Mouse (Mus musculus) myocyte (in vitro differentiated cells): ENCODE measurements around the gene Itih4. TPM values are rescaled to one million over a fixed set of nuclear protein-coding genes. Genes with fewer than 3 reads are reported as not detected.

Experiments used
- H3K27me3 ChIP-seq: one replicate; pipeline ENCODE4 v1.6.1; 2011; ENCODE audit not compliant: control insufficient read depth, insufficient read depth, insufficient read length
- H3K36me3 ChIP-seq: one replicate; pipeline ENCODE4 v1.6.1; 2011; ENCODE audit not compliant: control insufficient read depth, insufficient read depth
- H3K4me2 ChIP-seq: one replicate; pipeline ENCODE4 v1.6.1; 2011; ENCODE audit warnings: low read depth, control low read depth
- H3K4me3 ChIP-seq: one replicate; pipeline ENCODE4 v1.5.1; 2011; ENCODE audit warnings: mild to moderate bottlenecking, control low read depth, moderate library complexity
- H3K79me2 ChIP-seq: one replicate; pipeline ENCODE4 v1.6.1; 2011; ENCODE audit not compliant: control insufficient read depth, insufficient read depth
- H3ac ChIP-seq: one replicate; pipeline ENCODE4 v1.6.1; 2011; ENCODE audit not compliant: control insufficient read depth, insufficient read length
- CEBPB ChIP-seq: IDR thresholded peaks from 2 replicates; pipeline ENCODE4 v1.6.1; 2011; ENCODE audit warnings: mild to moderate bottlenecking, moderate library complexity; ENCODE audit not compliant: poor library complexity, insufficient read depth, severe bottlenecking
- E2F4 ChIP-seq: IDR thresholded peaks from one replicate; pipeline ENCODE4 v1.6.1; 2011; ENCODE audit warnings: mild to moderate bottlenecking, control low read depth, moderate library complexity; ENCODE audit not compliant: insufficient read depth
- MAX ChIP-seq: IDR thresholded peaks from one replicate; pipeline ENCODE4 v1.6.1; 2011; ENCODE audit warnings: low read depth, mild to moderate bottlenecking, control low read depth
- MYOD1 ChIP-seq, 3 experiments: IDR thresholded peaks; one replicate each; pipeline ENCODE4 v1.6.1; 2011; ENCODE audit warnings: control low read depth in 2 of 3, low read depth in 2 of 3, mild to moderate bottlenecking in 2 of 3, moderate library complexity in 1 of 3; ENCODE audit not compliant: insufficient read length in 2 of 3, control insufficient read depth in 1 of 3
- MYOG ChIP-seq, 3 experiments: IDR thresholded peaks; one replicate each; pipeline ENCODE4 v1.6.1; 2011; ENCODE audit warnings: control low read depth in 2 of 3, low read depth in 2 of 3, mild to moderate bottlenecking in 2 of 3; ENCODE audit not compliant: insufficient read length in 2 of 3, control insufficient read depth in 1 of 3, insufficient read depth in 1 of 3
- POLR2A ChIP-seq: IDR thresholded peaks from one replicate; pipeline ENCODE4 v1.6.1; 2011; ENCODE audit warnings: low read depth, mild to moderate bottlenecking, control low read depth, moderate library complexity; ENCODE audit not compliant: insufficient read length
- POLR2AphosphoS2 ChIP-seq: IDR thresholded peaks from one replicate; pipeline ENCODE4 v1.6.1; 2011; ENCODE audit warnings: low read depth, control low read depth; ENCODE audit not compliant: insufficient read length
- REST ChIP-seq: IDR thresholded peaks from one replicate; pipeline ENCODE4 v1.6.1; 2011; ENCODE audit warnings: mild to moderate bottlenecking, control low read depth, moderate library complexity; ENCODE audit not compliant: insufficient read depth, insufficient read length
- SRF ChIP-seq: IDR thresholded peaks from one replicate; pipeline ENCODE4 v1.6.1; 2011; ENCODE audit warnings: low read depth; ENCODE audit not compliant: control insufficient read depth, insufficient read length
- TCF12 ChIP-seq: IDR thresholded peaks from one replicate; pipeline ENCODE4 v1.6.1; 2011; ENCODE audit warnings: mild to moderate bottlenecking, control low read depth; ENCODE audit not compliant: poor library complexity, insufficient read depth, severe bottlenecking
- TCF3 ChIP-seq: IDR thresholded peaks from one replicate; pipeline ENCODE4 v1.6.1; 2011; ENCODE audit warnings: low read depth, control low read depth; ENCODE audit not compliant: insufficient read length
- USF1 ChIP-seq: IDR thresholded peaks from one replicate; pipeline ENCODE4 v1.6.1; 2011; ENCODE audit warnings: low read depth, mild to moderate bottlenecking, control low read depth, moderate library complexity
- polyA plus RNA-seq: library from polyadenylated mRNA; unstranded; fragments of >200 nt; fragmentation: generic; extraction: Trizol; gene quantifications from one replicate; pipeline ENCODE4 v1.2.1, GENCODE M21; 2012; ENCODE audit warnings: missing spikeins

The Itih4 gene
- polyA plus RNA-seq, 1 experiment, result 0.06 TPM

- H3ac ChIP-seq, result no peak overlapping the region
- no peak overlapping the region for H3K4me3 ChIP-seq
- no peak for TF ChIP-seq USF1
- H3K27me3 ChIP-seq, result no peaks in the 10 kb centered on the region
- H3K79me2 ChIP-seq, result no peaks in the 10 kb centered on the region
- no peak overlapping the region for H3K4me2 ChIP-seq
- no peaks in the 10 kb centered on the region for H3K36me3 ChIP-seq
Observed at GRCm38 (mm10) chr14:30874095-30874700, 12.1 kb upstream of the Itih4 start.

- no peaks in the 10 kb centered on the region for H3K36me3 ChIP-seq
- H3K27me3 ChIP-seq, result no peaks in the 10 kb centered on the region
- no peaks in the 10 kb centered on the region for H3K79me2 ChIP-seq
- TF ChIP-seq MYOD1 (IDR thresholded peaks at IDR 0.05; ENCODE audit: control insufficient read depth in 1 of 3, insufficient read length in 2 of 3, low read depth in 2 of 3) (peak in 1 of 3 experiments; percentile 69), CEBPB (no peak; the same call in 1 of the 2 replicates), REST (no peak), E2F4 (no peak)
- no peak overlapping the region for H3K4me3 ChIP-seq
- no peak overlapping the region for H3ac ChIP-seq
- H3K4me2 ChIP-seq, result no peak overlapping the region
Observed at GRCm38 (mm10) chr14:30875130-30875865, 11.0 kb upstream of the Itih4 start.

- no peak overlapping the region for H3ac ChIP-seq
- no peak overlapping the region for H3K4me3 ChIP-seq
- no peak for TF ChIP-seq TCF3
- TF ChIP-seq E2F4, result no peak
- no peak for TF ChIP-seq MAX
- no peaks in the 10 kb centered on the region for H3K36me3 ChIP-seq
- no peaks in the 10 kb centered on the region for H3K79me2 ChIP-seq
- no peak overlapping the region for H3K4me2 ChIP-seq
- no peaks in the 10 kb centered on the region for H3K27me3 ChIP-seq
Observed at GRCm38 (mm10) chr14:30875955-30876354, 10.3 kb upstream of the Itih4 start.

GRCm38 (mm10) chr14:30876451-30876850 is 9.8 kb upstream of the Itih4 start:
- TF ChIP-seq TCF3, result no peak
- no peak for TF ChIP-seq REST
- TF ChIP-seq MYOD1 (IDR thresholded peaks at IDR 0.05; ENCODE audit: control insufficient read depth in 1 of 3, insufficient read length in 2 of 3, low read depth in 2 of 3), result no peak
- TF ChIP-seq SRF, result no peak
- TF ChIP-seq CEBPB, result no peak
- Histone ChIP-seq H3K4me3 (no peak overlapping the region), H3K4me2 (no peak overlapping the region), H3K36me3 (no peaks in the 10 kb centered on the region), H3ac (no peak overlapping the region), H3K27me3 (no peaks in the 10 kb centered on the region), H3K79me2 (no peaks in the 10 kb centered on the region)

GRCm38 (mm10) chr14:30877827-30878226 is 8.4 kb upstream of the Itih4 start:
- peak overlapping the region; percentile 16 for H3K4me2 ChIP-seq
- no peak overlapping the region for H3ac ChIP-seq
- no peaks in the 10 kb centered on the region for H3K27me3 ChIP-seq
- H3K36me3 ChIP-seq, result no peaks in the 10 kb centered on the region
- no peak overlapping the region for H3K4me3 ChIP-seq
- TF ChIP-seq SRF (no peak), MYOD1 (IDR thresholded peaks at IDR 0.05; ENCODE audit: control insufficient read depth in 1 of 3, insufficient read length in 2 of 3, low read depth in 2 of 3) (peak in 2 of 3 experiments; percentile 35 to 57)
- H3K79me2 ChIP-seq, result no peaks in the 10 kb centered on the region

- Histone ChIP-seq H3K27me3 (no peaks in the 10 kb centered on the region), H3K79me2 (no peaks in the 10 kb centered on the region), H3ac (no peak within 1 kb of the TSS), H3K4me2 (peak within 1 kb of the TSS; percentile 73), H3K4me3 (peak within 1 kb of the TSS; percentile 24), H3K36me3 (no peaks in the 10 kb centered on the region)
- TF ChIP-seq MYOG (IDR thresholded peaks at IDR 0.05; ENCODE audit: control insufficient read depth in 1 of 3, insufficient read depth in 1 of 3, insufficient read length in 2 of 3, low read depth in 2 of 3) (peak; percentile 72 to 94 (median 90)), CEBPB (no peak), MYOD1 (IDR thresholded peaks at IDR 0.05; ENCODE audit: control insufficient read depth in 1 of 3, insufficient read length in 2 of 3, low read depth in 2 of 3) (peak; percentile 38 to 96 (median 83)), USF1 (no peak), POLR2AphosphoS2 (no peak), MAX (no peak), POLR2A (peak; percentile 48), TCF12 (peak; percentile 73), TCF3 (peak; percentile 37), E2F4 (no peak), REST (no peak), SRF (no peak)
Observed at GRCm38 (mm10) chr14:30878958-30879571, 7.2 kb upstream of the Itih4 start, which contains the start of gene Mustn1. Mustn1 (plus strand) TSS chr14:30879200.
